Mouse (Mus musculus): Measurements from ENCODE around the gene N4bp2.

GRCm38 (mm10) chr5:65731173-65732007, 31.9 kb upstream of the N4bp2 start:
- TF ChIP-seq CTCF (IDR thresholded peaks at IDR 0.05; ENCODE audit: insufficient read depth, low read length) (no peak), POLR2A (IDR thresholded peaks at IDR 0.05; ENCODE audit: borderline replicate concordance, extremely low read depth, low read depth, low read length) (no peak)

All from lung, adult 2 months (tissue).